28 mouse cellular contexts compared by ENCODE assay signal in genomic region chr1:76167486-76167885, GRCm38 (mm10).
A peak's percentile ranks its signal among the peaks of the same experiment; 100 is the strongest.
DNase-seq lines count a peak whose midpoint lies in the region; ATAC-seq and TF ChIP-seq lines count a peak whose summit lies in the region.
"Had no signal": no experiment of that assay in that cellular context is flagged by ENCODE, and none has a peak within 500 bp of the region (broad histone marks: within the 10 kb centered on the region; RNA-seq: fewer than 3 reads in every experiment).

No protein-coding gene starts in this region.

- no peak for TF ChIP-seq CTCF in kidney, adult 2 months (conservative IDR thresholded peaks at IDR 0.05; ENCODE audit: insufficient read depth, insufficient read length, low read depth, low read length)

- H3K4me2 ChIP-seq in kidney, embryonic 15.5 days, result no peak overlapping the region
- no peak overlapping the region for H3K4me2 ChIP-seq in embryonic facial prominence, embryonic 11.5 days (ENCODE audit: low read depth, low read length)
- no peak overlapping the region for H3K4me2 ChIP-seq in stomach, embryonic 16.5 days (ENCODE audit: low read depth, low read length)
- no peak overlapping the region for H3K4me2 ChIP-seq in hindbrain, embryonic 13.5 days
- H3K4me2 ChIP-seq: embryonic facial prominence, embryonic 13.5 days; intestine, embryonic 15.5 days; lung, embryonic 14.5 days; midbrain, embryonic 15.5 days; neural tube, embryonic 15.5 days had no signal

- TF ChIP-seq POLR2A in kidney, adult 2 months (IDR thresholded peaks at IDR 0.05; ENCODE audit: low read depth, low read length), result no peak

- WGBS in kidney, adult 2 months, result 44% methylated on average over 2 of the region's 2 CpGs
- 73% methylated on average over 2 of the region's 2 CpGs for WGBS in kidney, embryonic 15.5 days
- 46% methylated on average over 2 of the region's 2 CpGs for WGBS in embryonic facial prominence, embryonic 11.5 days
- 48% methylated on average over 2 of the region's 2 CpGs for WGBS in stomach, embryonic 16.5 days
- 79% methylated on average over 2 of the region's 2 CpGs for WGBS in hindbrain, embryonic 13.5 days

- H3K9ac ChIP-seq in kidney, embryonic 15.5 days, result no peak overlapping the region
- H3K9ac ChIP-seq in embryonic facial prominence, embryonic 11.5 days (replicated peaks; ENCODE audit: low read length), result no peak overlapping the region
- no peak overlapping the region for H3K9ac ChIP-seq in stomach, embryonic 16.5 days (ENCODE audit: low read length)
- no peak overlapping the region for H3K9ac ChIP-seq in hindbrain, embryonic 13.5 days
- H3K9ac ChIP-seq: embryonic facial prominence, embryonic 13.5 days; forebrain, postnatal 0 days; intestine, embryonic 15.5 days; liver, embryonic 14.5 days; lung, embryonic 14.5 days; midbrain, embryonic 15.5 days; neural tube, embryonic 15.5 days had no signal

- H3K27ac ChIP-seq in kidney, adult 2 months (ENCODE audit: insufficient read depth, low read depth, low read length), result no peak overlapping the region
- H3K27ac ChIP-seq in kidney, embryonic 15.5 days, result no peak overlapping the region
- H3K27ac ChIP-seq in embryonic facial prominence, embryonic 11.5 days (replicated peaks; ENCODE audit: low read depth, low read length), result no peak overlapping the region
- no peak overlapping the region for H3K27ac ChIP-seq in stomach, embryonic 16.5 days (ENCODE audit: low read length)
- H3K27ac ChIP-seq in hindbrain, embryonic 13.5 days, result no peak overlapping the region
- H3K27ac ChIP-seq: embryonic facial prominence, embryonic 13.5 days; hindbrain, postnatal 0 days; intestine, embryonic 15.5 days; liver, embryonic 14.5 days; midbrain, embryonic 10.5 days; midbrain, embryonic 15.5 days; neural tube, embryonic 15.5 days had no signal

- DNase-seq in kidney, adult 2 months, result peak; percentile 60
- DNase-seq in embryonic facial prominence, embryonic 11.5 days (ENCODE audit: low spot score), result peak; percentile 22
- peak; percentile 9 for DNase-seq in kidney, postnatal 10 days
- DNase-seq: adrenal gland, postnatal 14 days; cerebellum, adult 11 months; cerebellum, adult 9-10 months; cerebellum, postnatal 36 days; forebrain, postnatal 0 days; gastrocnemius, postnatal 14 days; heart, postnatal 14 days; liver; lung, embryonic 14.5 days; lung, postnatal 14 days; retina, postnatal 1 day; right cerebral cortex, postnatal 25 days; thymus, postnatal 4 days had no signal

- no peaks in the 10 kb centered on the region for H3K9me3 ChIP-seq in kidney, embryonic 15.5 days (replicated peaks)
- H3K9me3 ChIP-seq in embryonic facial prominence, embryonic 11.5 days (replicated peaks; ENCODE audit: control insufficient read depth, low read length), result no peaks in the 10 kb centered on the region
- no peaks in the 10 kb centered on the region for H3K9me3 ChIP-seq in stomach, embryonic 16.5 days (replicated peaks; ENCODE audit: control insufficient read depth, low read length)
- H3K9me3 ChIP-seq in hindbrain, embryonic 13.5 days, result no peaks in the 10 kb centered on the region
- H3K9me3 ChIP-seq: embryonic facial prominence, embryonic 13.5 days; intestine, embryonic 15.5 days; midbrain, embryonic 10.5 days; midbrain, embryonic 15.5 days; neural tube, embryonic 15.5 days had no signal

- ATAC-seq in kidney, embryonic 15.5 days (replicated peaks; ENCODE audit: low FRiP score), result no peak
- no peak for ATAC-seq in embryonic facial prominence, embryonic 11.5 days (replicated peaks; ENCODE audit: insufficient number of reproducible peaks, low FRiP score, low TSS enrichment, low read depth)
- ATAC-seq in stomach, embryonic 16.5 days (ENCODE audit: insufficient read depth, low FRiP score), result peak; percentile 68; the same call in 1 of the 2 replicates
- no peak for ATAC-seq in hindbrain, embryonic 13.5 days (ENCODE audit: low FRiP score)
- no peak for ATAC-seq in frontal cortex, adult (ENCODE audit: low TSS enrichment)
- ATAC-seq: forebrain, postnatal 0 days; hindbrain, postnatal 0 days; intestine, embryonic 15.5 days; midbrain, embryonic 15.5 days had no signal

- no peaks in the 10 kb centered on the region for H3K27me3 ChIP-seq in kidney, adult 2 months (replicated peaks; ENCODE audit: control insufficient read depth, insufficient read depth, low read length)
- H3K27me3 ChIP-seq in kidney, embryonic 15.5 days, result no peaks in the 10 kb centered on the region
- H3K27me3 ChIP-seq in embryonic facial prominence, embryonic 11.5 days (ENCODE audit: control insufficient read depth, insufficient read depth, low read length), result no peaks in the 10 kb centered on the region
- H3K27me3 ChIP-seq in stomach, embryonic 16.5 days (ENCODE audit: control insufficient read depth, insufficient read depth, low read length), result no peaks in the 10 kb centered on the region
- H3K27me3 ChIP-seq in hindbrain, embryonic 13.5 days, result no peaks in the 10 kb centered on the region
- H3K27me3 ChIP-seq: embryonic facial prominence, embryonic 13.5 days; intestine, embryonic 15.5 days; midbrain, embryonic 15.5 days; neural tube, embryonic 15.5 days had no signal

- H3K4me1 ChIP-seq in kidney, adult 2 months (ENCODE audit: control insufficient read depth, insufficient read depth, low read length), result peaks cover 3% of the 10 kb centered on the region; the same call in 1 of the 2 replicates
- no peaks in the 10 kb centered on the region for H3K4me1 ChIP-seq in kidney, embryonic 15.5 days
- no peaks in the 10 kb centered on the region for H3K4me1 ChIP-seq in embryonic facial prominence, embryonic 11.5 days (ENCODE audit: control insufficient read depth, insufficient read depth, low read length)
- H3K4me1 ChIP-seq in stomach, embryonic 16.5 days (ENCODE audit: control insufficient read depth, insufficient read depth, low read length), result no peaks in the 10 kb centered on the region
- H3K4me1 ChIP-seq in hindbrain, embryonic 13.5 days (replicated peaks), result no peaks in the 10 kb centered on the region
- H3K4me1 ChIP-seq: intestine, embryonic 15.5 days; midbrain, embryonic 15.5 days; neural tube, embryonic 15.5 days had no signal

- H3K36me3 ChIP-seq in kidney, adult 2 months (ENCODE audit: control insufficient read depth, insufficient read depth, low read length), result no peaks in the 10 kb centered on the region
- no peaks in the 10 kb centered on the region for H3K36me3 ChIP-seq in kidney, embryonic 15.5 days
- no peaks in the 10 kb centered on the region for H3K36me3 ChIP-seq in embryonic facial prominence, embryonic 11.5 days (replicated peaks; ENCODE audit: control insufficient read depth, insufficient read depth, low read depth, low read length)
- no peaks in the 10 kb centered on the region for H3K36me3 ChIP-seq in stomach, embryonic 16.5 days (ENCODE audit: control insufficient read depth, insufficient read depth, low read length)
- H3K36me3 ChIP-seq in hindbrain, embryonic 13.5 days, result no peaks in the 10 kb centered on the region
- H3K36me3 ChIP-seq: embryonic facial prominence, embryonic 13.5 days; intestine, embryonic 15.5 days; midbrain, embryonic 10.5 days; midbrain, embryonic 15.5 days; neural tube, embryonic 15.5 days had no signal

- H3K4me3 ChIP-seq in kidney, adult 2 months (ENCODE audit: insufficient read depth, low read depth, low read length), result no peak overlapping the region
- no peak overlapping the region for H3K4me3 ChIP-seq in kidney, embryonic 15.5 days (replicated peaks)
- H3K4me3 ChIP-seq in embryonic facial prominence, embryonic 11.5 days (ENCODE audit: low read depth, low read length), result no peak overlapping the region
- no peak overlapping the region for H3K4me3 ChIP-seq in stomach, embryonic 16.5 days (replicated peaks; ENCODE audit: low read length)
- H3K4me3 ChIP-seq in hindbrain, embryonic 13.5 days, result no peak overlapping the region
- H3K4me3 ChIP-seq: embryonic facial prominence, embryonic 13.5 days; erythroblast, embryonic 14.5 days; intestine, embryonic 15.5 days; midbrain, embryonic 10.5 days; midbrain, embryonic 15.5 days; neural tube, embryonic 15.5 days had no signal

Comparison
In these comparisons a context has a peak if more than half of its experiments do, and no peak if none do; other contexts are left out.
1. DNase-seq: peak in every context shown above with its lines; median percentile 60 in kidney, adult 2 months; 22 in embryonic facial prominence, embryonic 11.5 days; 9 in kidney, postnatal 10 days.